Mouse (Mus musculus): ENCODE data around the gene Usp24. TPM values are rescaled to one million over a fixed set of nuclear protein-coding genes. Genes with fewer than 3 reads are reported as not detected.

The Usp24 gene
- polyA plus RNA-seq, 1 experiment: 64.0 TPM

GRCm38 (mm10) chr4:106449306-106449705 is 133.3 kb downstream of the Usp24 start:
- Histone ChIP-seq H3K27me3 (ENCODE audit: control insufficient read depth, insufficient read depth, low read length, poor library complexity, severe bottlenecking) (no peaks in the 10 kb centered on the region), H3K4me3 (ENCODE audit: low read depth, low read length) (no peak overlapping the region), H3K27ac (ENCODE audit: insufficient read depth, low read length) (no peak overlapping the region), H3K4me1 (ENCODE audit: control insufficient read depth, insufficient read depth, low read length) (no peaks in the 10 kb centered on the region), H3K36me3 (ENCODE audit: control insufficient read depth, insufficient read depth, low read length, poor library complexity, severe bottlenecking) (no peaks in the 10 kb centered on the region), H3K9me3 (replicated peaks; ENCODE audit: control insufficient read depth, insufficient read depth, low read length, poor library complexity, severe bottlenecking) (no peaks in the 10 kb centered on the region), H3K9ac (ENCODE audit: low read depth, poor library complexity, severe bottlenecking) (no peak overlapping the region)
- no peak for TF ChIP-seq EP300 (IDR thresholded peaks at IDR 0.05; ENCODE audit: insufficient read depth, low read depth, low read length)
- TF ChIP-seq POLR2A (IDR thresholded peaks at IDR 0.05; ENCODE audit: insufficient read depth, low read length): no peak
- TF ChIP-seq CTCF (IDR thresholded peaks at IDR 0.05; ENCODE audit: low read depth, low read length): no peak

- no peak overlapping the region for H3K9ac ChIP-seq (ENCODE audit: low read depth, poor library complexity, severe bottlenecking)
- H3K27me3 ChIP-seq (ENCODE audit: control insufficient read depth, insufficient read depth, low read length, poor library complexity, severe bottlenecking): no peaks in the 10 kb centered on the region
- no peaks in the 10 kb centered on the region for H3K9me3 ChIP-seq (replicated peaks; ENCODE audit: control insufficient read depth, insufficient read depth, low read length, poor library complexity, severe bottlenecking)
- H3K4me1 ChIP-seq (ENCODE audit: control insufficient read depth, insufficient read depth, low read length): no peaks in the 10 kb centered on the region
- no peaks in the 10 kb centered on the region for H3K36me3 ChIP-seq (ENCODE audit: control insufficient read depth, insufficient read depth, low read length, poor library complexity, severe bottlenecking)
- no peak overlapping the region for H3K27ac ChIP-seq (ENCODE audit: insufficient read depth, low read length)
- H3K4me3 ChIP-seq (ENCODE audit: low read depth, low read length): no peak overlapping the region
- TF ChIP-seq EP300 (IDR thresholded peaks at IDR 0.05; ENCODE audit: insufficient read depth, low read depth, low read length) (no peak), POLR2A (IDR thresholded peaks at IDR 0.05; ENCODE audit: insufficient read depth, low read length) (no peak), CTCF (IDR thresholded peaks at IDR 0.05; ENCODE audit: low read depth, low read length) (no peak)
Observed at GRCm38 (mm10) chr4:106452401-106452800, 136.4 kb downstream of the Usp24 start.

DNA sequence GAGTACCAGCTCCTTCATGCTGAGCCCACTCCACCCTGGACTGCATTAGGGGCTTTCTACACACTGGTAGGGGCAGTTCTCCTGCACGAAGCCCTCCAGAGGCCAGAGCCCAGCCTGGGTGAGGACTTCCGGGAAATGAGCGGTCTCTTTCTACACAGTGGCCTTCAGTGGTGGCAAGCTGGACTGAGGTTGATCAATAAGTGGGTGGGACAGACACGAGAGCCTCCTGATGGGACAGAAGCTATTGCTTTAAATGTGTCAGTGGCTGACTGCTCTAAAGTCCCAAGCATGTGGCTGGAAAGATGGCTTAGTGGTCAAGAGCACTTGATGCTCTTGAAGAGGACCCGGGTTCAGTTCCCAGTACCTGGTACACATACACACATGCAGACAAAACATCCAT is 137.1 kb downstream of the Usp24 start:
- no peaks in the 10 kb centered on the region for H3K4me1 ChIP-seq (ENCODE audit: control insufficient read depth, insufficient read depth, low read length)
- no peak overlapping the region for H3K9ac ChIP-seq (ENCODE audit: low read depth, poor library complexity, severe bottlenecking)
- H3K27me3 ChIP-seq (ENCODE audit: control insufficient read depth, insufficient read depth, low read length, poor library complexity, severe bottlenecking): no peaks in the 10 kb centered on the region
- H3K4me3 ChIP-seq (ENCODE audit: low read depth, low read length): no peak overlapping the region
- H3K27ac ChIP-seq (ENCODE audit: insufficient read depth, low read length): no peak overlapping the region
- no peak for TF ChIP-seq POLR2A (IDR thresholded peaks at IDR 0.05; ENCODE audit: insufficient read depth, low read length)
- no peak for TF ChIP-seq EP300 (IDR thresholded peaks at IDR 0.05; ENCODE audit: insufficient read depth, low read depth, low read length)
- no peak for TF ChIP-seq CTCF (IDR thresholded peaks at IDR 0.05; ENCODE audit: low read depth, low read length)
- no peaks in the 10 kb centered on the region for H3K9me3 ChIP-seq (replicated peaks; ENCODE audit: control insufficient read depth, insufficient read depth, low read length, poor library complexity, severe bottlenecking)
- H3K36me3 ChIP-seq (ENCODE audit: control insufficient read depth, insufficient read depth, low read length, poor library complexity, severe bottlenecking): no peaks in the 10 kb centered on the region

GRCm38 (mm10) chr4:106453516-106453915 is 137.5 kb downstream of the Usp24 start:
- H3K4me1 ChIP-seq (ENCODE audit: control insufficient read depth, insufficient read depth, low read length): no peaks in the 10 kb centered on the region
- no peaks in the 10 kb centered on the region for H3K9me3 ChIP-seq (replicated peaks; ENCODE audit: control insufficient read depth, insufficient read depth, low read length, poor library complexity, severe bottlenecking)
- TF ChIP-seq EP300 (IDR thresholded peaks at IDR 0.05; ENCODE audit: insufficient read depth, low read depth, low read length) (no peak), POLR2A (IDR thresholded peaks at IDR 0.05; ENCODE audit: insufficient read depth, low read length) (no peak), CTCF (IDR thresholded peaks at IDR 0.05; ENCODE audit: low read depth, low read length) (no peak)

DNA sequence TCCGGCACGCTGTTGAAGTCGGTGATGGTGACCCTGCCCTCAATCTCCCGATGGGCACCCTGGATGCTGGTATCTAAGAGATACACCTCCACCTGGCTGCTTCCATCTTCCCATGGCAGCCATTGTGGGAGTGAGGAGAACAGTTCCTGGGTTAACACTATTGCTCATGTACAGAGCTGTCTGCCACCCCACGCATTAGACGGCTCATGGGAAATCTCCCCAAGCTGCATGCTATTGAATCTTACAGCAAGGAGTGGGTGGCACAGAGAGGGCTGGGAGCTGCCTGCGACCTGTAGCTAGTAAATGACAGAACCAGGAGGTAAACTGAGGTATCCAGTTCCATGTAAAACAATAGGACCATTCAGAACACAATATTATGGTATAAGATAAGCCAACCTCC is 138.5 kb downstream of the Usp24 start:
- H3K9me3 ChIP-seq (replicated peaks; ENCODE audit: control insufficient read depth, insufficient read depth, low read length, poor library complexity, severe bottlenecking): no peaks in the 10 kb centered on the region
- no peak for TF ChIP-seq EP300 (IDR thresholded peaks at IDR 0.05; ENCODE audit: insufficient read depth, low read depth, low read length)
- no peak for TF ChIP-seq CTCF (IDR thresholded peaks at IDR 0.05; ENCODE audit: low read depth, low read length)
- no peak for TF ChIP-seq POLR2A (IDR thresholded peaks at IDR 0.05; ENCODE audit: insufficient read depth, low read length)
- H3K9ac ChIP-seq (ENCODE audit: low read depth, poor library complexity, severe bottlenecking): no peak overlapping the region
- H3K27me3 ChIP-seq (ENCODE audit: control insufficient read depth, insufficient read depth, low read length, poor library complexity, severe bottlenecking): no peaks in the 10 kb centered on the region
- no peaks in the 10 kb centered on the region for H3K36me3 ChIP-seq (ENCODE audit: control insufficient read depth, insufficient read depth, low read length, poor library complexity, severe bottlenecking)
- no peaks in the 10 kb centered on the region for H3K4me1 ChIP-seq (ENCODE audit: control insufficient read depth, insufficient read depth, low read length)
- no peak overlapping the region for H3K4me3 ChIP-seq (ENCODE audit: low read depth, low read length)
- H3K27ac ChIP-seq (ENCODE audit: insufficient read depth, low read length): no peak overlapping the region

More at GRCm38 (mm10) chr4:106453516-106453915, 137.5 kb downstream of the Usp24 start:
- Histone ChIP-seq H3K27me3 (ENCODE audit: control insufficient read depth, insufficient read depth, low read length, poor library complexity, severe bottlenecking) (no peaks in the 10 kb centered on the region), H3K9ac (ENCODE audit: low read depth, poor library complexity, severe bottlenecking) (no peak overlapping the region), H3K27ac (ENCODE audit: insufficient read depth, low read length) (no peak overlapping the region), H3K4me3 (ENCODE audit: low read depth, low read length) (no peak overlapping the region), H3K36me3 (ENCODE audit: control insufficient read depth, insufficient read depth, low read length, poor library complexity, severe bottlenecking) (no peaks in the 10 kb centered on the region)

DNA sequence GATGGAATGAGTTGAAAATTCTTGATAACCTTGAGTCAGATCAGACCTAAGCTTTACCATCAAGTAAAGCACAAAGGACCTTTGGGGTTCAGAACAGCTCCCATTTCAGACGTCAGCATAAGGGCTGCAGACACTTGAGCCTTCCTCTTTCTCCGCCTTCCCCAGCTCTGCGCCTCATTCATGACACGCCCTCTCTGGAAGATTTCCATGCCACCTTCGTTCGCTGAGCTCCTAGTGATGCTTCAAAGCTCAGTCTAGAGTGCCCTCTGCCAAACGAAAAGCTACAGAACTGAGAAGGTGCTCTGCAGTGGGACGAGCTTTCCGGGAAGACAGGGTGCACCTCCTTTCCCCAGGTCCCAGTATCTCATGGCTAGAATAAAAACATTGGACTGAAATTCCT is 146.0 kb downstream of the Usp24 start:
- no peaks in the 10 kb centered on the region for H3K36me3 ChIP-seq (ENCODE audit: control insufficient read depth, insufficient read depth, low read length, poor library complexity, severe bottlenecking)
- no peak overlapping the region for H3K27ac ChIP-seq (ENCODE audit: insufficient read depth, low read length)
- H3K4me1 ChIP-seq (ENCODE audit: control insufficient read depth, insufficient read depth, low read length): no peaks in the 10 kb centered on the region
- no peaks in the 10 kb centered on the region for H3K9me3 ChIP-seq (replicated peaks; ENCODE audit: control insufficient read depth, insufficient read depth, low read length, poor library complexity, severe bottlenecking)
- TF ChIP-seq POLR2A (IDR thresholded peaks at IDR 0.05; ENCODE audit: insufficient read depth, low read length) (no peak), EP300 (IDR thresholded peaks at IDR 0.05; ENCODE audit: insufficient read depth, low read depth, low read length) (no peak), CTCF (IDR thresholded peaks at IDR 0.05; ENCODE audit: low read depth, low read length) (no peak)
- H3K9ac ChIP-seq (ENCODE audit: low read depth, poor library complexity, severe bottlenecking): no peak overlapping the region
- H3K4me3 ChIP-seq (ENCODE audit: low read depth, low read length): no peak overlapping the region
- no peaks in the 10 kb centered on the region; the same call in 1 of the 2 replicates for H3K27me3 ChIP-seq (ENCODE audit: control insufficient read depth, insufficient read depth, low read length, poor library complexity, severe bottlenecking)
